Mouse (Mus musculus) cerebellum, postnatal 10 days (tissue): ENCODE measurements around the gene Poc1a.
A peak's percentile ranks its signal among the peaks of the same experiment; 100 is the strongest.

Source experiments
- DNase-seq, 2 experiments: peaks; one replicate each; pipeline ENCODE4 v3.0.0; 2021; ENCODE audit warnings: mixed read lengths in 2 of 2

The Poc1a gene

GRCm38 (mm10) chr9:106280808-106281544 is at the start of gene Poc1a:
TSS of gene Poc1a (plus strand) at chr9:106281061.
- DNase-seq = peak; percentile 96

GRCm38 (mm10) chr9:106231220-106231619 is 49.6 kb upstream of the Poc1a start:
- DNase-seq = no peak

- no peak for DNase-seq
Observed at GRCm38 (mm10) chr9:106231816-106232215, 49.0 kb upstream of the Poc1a start.

GRCm38 (mm10) chr9:106232956-106233355 is 47.9 kb upstream of the Poc1a start:
- no peak for DNase-seq

GRCm38 (mm10) chr9:106233953-106234352 is 46.9 kb upstream of the Poc1a start:
- DNase-seq = no peak

GRCm38 (mm10) chr9:106235194-106235830 is 45.5 kb upstream of the Poc1a start:
- no peak for DNase-seq

GRCm38 (mm10) chr9:106236156-106236817 is 44.6 kb upstream of the Poc1a start:
- no peak for DNase-seq

GRCm38 (mm10) chr9:106236818-106237211 is 44.0 kb upstream of the Poc1a start:
- DNase-seq = no peak

- no peak for DNase-seq
Observed at GRCm38 (mm10) chr9:106237401-106237800, 43.5 kb upstream of the Poc1a start.

- no peak for DNase-seq
Observed at GRCm38 (mm10) chr9:106237878-106238277, 43.0 kb upstream of the Poc1a start.

- no peak for DNase-seq
Observed at GRCm38 (mm10) chr9:106241541-106242164, 39.2 kb upstream of the Poc1a start.

- peak; percentile 79 to 86 for DNase-seq
Observed at GRCm38 (mm10) chr9:106242813-106243488, 37.9 kb upstream of the Poc1a start.

GRCm38 (mm10) chr9:106249550-106249949 is 31.3 kb upstream of the Poc1a start:
- DNase-seq = peak in 1 of 2 experiments; percentile 43

GRCm38 (mm10) chr9:106250245-106250644 is 30.6 kb upstream of the Poc1a start:
- DNase-seq = no peak

GRCm38 (mm10) chr9:106251066-106251465 is 29.8 kb upstream of the Poc1a start:
- DNase-seq = no peak

GRCm38 (mm10) chr9:106254001-106254400 is 26.9 kb upstream of the Poc1a start:
- DNase-seq = no peak

- no peak for DNase-seq
Observed at GRCm38 (mm10) chr9:106258412-106258811, 22.4 kb upstream of the Poc1a start.

- DNase-seq = no peak
Observed at GRCm38 (mm10) chr9:106258990-106259389, 21.9 kb upstream of the Poc1a start.

- no peak for DNase-seq
Observed at GRCm38 (mm10) chr9:106261058-106261457, 19.8 kb upstream of the Poc1a start.

- no peak for DNase-seq
Observed at GRCm38 (mm10) chr9:106261491-106261890, 19.4 kb upstream of the Poc1a start.

- no peak for DNase-seq
Observed at GRCm38 (mm10) chr9:106262075-106262474, 18.8 kb upstream of the Poc1a start.

GRCm38 (mm10) chr9:106263381-106263924 is 17.4 kb upstream of the Poc1a start:
- DNase-seq = no peak
